Comparison of ENCODE assay signal across 19 mouse cellular contexts in the genomic region with DNA sequence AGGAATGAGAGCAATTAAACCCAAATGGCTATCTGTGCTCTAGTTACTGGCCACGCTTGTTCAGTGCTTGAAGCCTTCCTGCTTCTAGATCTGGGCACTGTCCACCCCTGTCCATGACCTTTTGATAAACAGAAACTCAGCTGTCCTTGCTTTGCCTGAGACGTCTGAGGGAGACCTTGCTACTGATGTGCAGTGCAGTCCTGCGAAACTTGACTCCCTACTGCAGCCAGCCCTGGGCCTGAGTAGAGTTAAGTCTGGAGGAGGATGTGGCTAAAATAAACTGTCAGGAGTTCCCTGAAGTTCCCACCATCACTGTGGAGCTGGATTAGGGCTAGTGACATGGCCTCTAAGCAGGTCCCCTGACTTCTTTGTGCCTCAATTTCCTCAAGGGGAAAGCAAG.
DNase-seq lines count a peak whose midpoint lies in the region; ATAC-seq and TF ChIP-seq lines count a peak whose summit lies in the region.
"Had no signal": no experiment of that assay in that cellular context is flagged by ENCODE, and none has a peak within 500 bp of the region (broad histone marks: within the 10 kb centered on the region; RNA-seq: fewer than 3 reads in every experiment).

No protein-coding gene starts in this region.

- H3K4me3 ChIP-seq in kidney, embryonic 14.5 days (ENCODE audit: low read length) = no peak overlapping the region
- H3K4me3 ChIP-seq in midbrain, embryonic 11.5 days (ENCODE audit: low read depth, low read length) = no peak overlapping the region
- no peak overlapping the region for H3K4me3 ChIP-seq in midbrain, postnatal 0 days (ENCODE audit: low read depth, low read length)
- H3K4me3 ChIP-seq: embryonic facial prominence, embryonic 13.5 days; heart, embryonic 10.5 days; layer of hippocampus, adult 2 months had no signal

- peak; percentile 53; the same call in 1 of the 2 replicates for ATAC-seq in kidney, embryonic 14.5 days (ENCODE audit: low FRiP score, low TSS enrichment)
- ATAC-seq in midbrain, embryonic 11.5 days (ENCODE audit: low FRiP score) = no peak
- no peak for ATAC-seq in midbrain, postnatal 0 days (ENCODE audit: low FRiP score)
- ATAC-seq: forebrain, postnatal 0 days; lung, postnatal 0 days had no signal

- H3K9ac ChIP-seq in kidney, embryonic 14.5 days (ENCODE audit: low read depth, low read length) = no peak overlapping the region
- no peak overlapping the region for H3K9ac ChIP-seq in midbrain, embryonic 11.5 days (ENCODE audit: low read length)
- H3K9ac ChIP-seq in midbrain, postnatal 0 days (replicated peaks; ENCODE audit: low read length, poor library complexity, severe bottlenecking) = no peak overlapping the region
- H3K9ac ChIP-seq: embryonic facial prominence, embryonic 13.5 days; forebrain, postnatal 0 days; liver, embryonic 14.5 days had no signal

- WGBS in kidney, embryonic 14.5 days = 26% methylated on average over 3 of the region's 3 CpGs
- 56% methylated on average over 3 of the region's 3 CpGs for WGBS in midbrain, embryonic 11.5 days
- 69% methylated on average over 3 of the region's 3 CpGs for WGBS in midbrain, postnatal 0 days

- no peak overlapping the region for H3K4me2 ChIP-seq in kidney, embryonic 14.5 days (replicated peaks; ENCODE audit: low read depth, low read length)
- no peak overlapping the region for H3K4me2 ChIP-seq in midbrain, embryonic 11.5 days
- no peak overlapping the region for H3K4me2 ChIP-seq in midbrain, postnatal 0 days (ENCODE audit: low read depth, low read length, poor library complexity, severe bottlenecking)
- H3K4me2 ChIP-seq: embryonic facial prominence, embryonic 13.5 days had no signal

- H3K27me3 ChIP-seq in kidney, embryonic 14.5 days (ENCODE audit: control insufficient read depth, insufficient read depth, low read length) = no peaks in the 10 kb centered on the region
- H3K27me3 ChIP-seq in midbrain, embryonic 11.5 days (ENCODE audit: control insufficient read depth, insufficient read depth, low read length) = no peaks in the 10 kb centered on the region
- no peaks in the 10 kb centered on the region for H3K27me3 ChIP-seq in midbrain, postnatal 0 days (ENCODE audit: insufficient read depth, low read length)
- H3K27me3 ChIP-seq: embryonic facial prominence, embryonic 13.5 days had no signal

- no peaks in the 10 kb centered on the region for H3K9me3 ChIP-seq in kidney, embryonic 14.5 days (ENCODE audit: control insufficient read depth, low read length)
- no peaks in the 10 kb centered on the region for H3K9me3 ChIP-seq in midbrain, embryonic 11.5 days (ENCODE audit: control insufficient read depth, low read length)
- no peaks in the 10 kb centered on the region for H3K9me3 ChIP-seq in midbrain, postnatal 0 days (ENCODE audit: low read length)
- H3K9me3 ChIP-seq: embryonic facial prominence, embryonic 13.5 days; heart, embryonic 10.5 days had no signal

- H3K4me1 ChIP-seq in kidney, embryonic 14.5 days (ENCODE audit: control insufficient read depth, insufficient read depth, low read length) = peaks cover 10% of the 10 kb centered on the region
- H3K4me1 ChIP-seq in midbrain, embryonic 11.5 days (ENCODE audit: control insufficient read depth, insufficient read depth, low read length) = peaks cover 18% of the 10 kb centered on the region
- H3K4me1 ChIP-seq in midbrain, postnatal 0 days (ENCODE audit: insufficient read depth, low read length) = peaks cover 9% of the 10 kb centered on the region; the same call in 1 of the 2 replicates

- no peak for TF ChIP-seq CTCF in midbrain, postnatal 0 days (IDR thresholded peaks at IDR 0.05)

- DNase-seq in kidney, adult 11 months = no peak
- DNase-seq in midbrain, embryonic 11.5 days (ENCODE audit: low spot score, missing footprints) = peak; percentile 65
- no peak for DNase-seq in midbrain, postnatal 0 days (ENCODE audit: low spot score)
- peak; percentile 59 for DNase-seq in adrenal gland, postnatal 14 days
- peak; percentile 12 for DNase-seq in yolk sac, embryonic 10.5 days (ENCODE audit: low spot score)
- DNase-seq in spleen, postnatal 36 days (ENCODE audit: low spot score in 2 of 2) = no peak
- DNase-seq: cerebellum, adult 18-20 months; cerebellum, postnatal 36 days; forebrain, postnatal 0 days; kidney, adult 9 months; layer of hippocampus, postnatal 36 days; right cerebral cortex, adult 18-20 months; thymus, adult 18-20 months had no signal

- H3K27ac ChIP-seq in kidney, embryonic 14.5 days (ENCODE audit: low read depth, low read length) = no peak overlapping the region
- no peak overlapping the region for H3K27ac ChIP-seq in midbrain, embryonic 11.5 days (ENCODE audit: low read depth, low read length)
- no peak overlapping the region for H3K27ac ChIP-seq in midbrain, postnatal 0 days (ENCODE audit: low read depth, low read length)
- H3K27ac ChIP-seq: embryonic facial prominence, embryonic 13.5 days; heart, embryonic 10.5 days; liver, embryonic 14.5 days had no signal

- H3K36me3 ChIP-seq in kidney, embryonic 14.5 days (ENCODE audit: control insufficient read depth, insufficient read depth, low read length) = no peaks in the 10 kb centered on the region
- no peaks in the 10 kb centered on the region for H3K36me3 ChIP-seq in midbrain, embryonic 11.5 days (ENCODE audit: control insufficient read depth, insufficient read depth, low read length)
- no peaks in the 10 kb centered on the region for H3K36me3 ChIP-seq in midbrain, postnatal 0 days (ENCODE audit: insufficient read depth, low read length)
- H3K36me3 ChIP-seq: embryonic facial prominence, embryonic 13.5 days; heart, embryonic 10.5 days had no signal

Comparison
In these comparisons a context has a peak if more than half of its experiments do, and no peak if none do; other contexts are left out.
1. DNase-seq: peak in midbrain, embryonic 11.5 days (single experiment), adrenal gland, postnatal 14 days (single experiment) and yolk sac, embryonic 10.5 days (single experiment); none in kidney, adult 11 months (single experiment), midbrain, postnatal 0 days (single experiment) and spleen, postnatal 36 days (0 of 2).